Mouse (Mus musculus) intestine, postnatal 0 days (tissue): ENCODE data around the gene Dlk2. TPM values are rescaled to one million over a fixed set of nuclear protein-coding genes. Genes with fewer than 3 reads are reported as not detected.

ENCODE experiments used
- ATAC-seq: fragments of 200-750 bp; cut with Nextera tagmentation; 2 replicates; pipeline ENCODE4 v1.8.0; 2017; ENCODE audit warnings: mild to moderate bottlenecking, moderate TSS enrichment, moderate library complexity
- H3K27ac ChIP-seq: fragments of 300-500 bp; sonication (generic); 2 replicates; pipeline ENCODE4 v1.5.1; 2014; ENCODE audit warnings: mild to moderate bottlenecking, low read depth, low read length, moderate library complexity
- H3K27me3 ChIP-seq: fragments of 300-500 bp; sonication (generic); replicated peaks from 2 replicates; pipeline ENCODE4 v1.6.1; 2014; ENCODE audit warnings: low read length, mixed read lengths; ENCODE audit not compliant: control insufficient read depth, insufficient read depth
- H3K36me3 ChIP-seq: fragments of 300-500 bp; sonication (generic); 2 replicates; pipeline ENCODE4 v1.6.1; 2014; ENCODE audit warnings: mild to moderate bottlenecking, moderate library complexity; ENCODE audit not compliant: control insufficient read depth, insufficient read depth
- H3K4me1 ChIP-seq: fragments of 300-500 bp; sonication (generic); replicated peaks from 2 replicates; pipeline ENCODE4 v1.6.1; 2014; ENCODE audit warnings: antibody characterized with exemption, low read length, mixed read lengths; ENCODE audit not compliant: control insufficient read depth, insufficient read depth
- H3K4me2 ChIP-seq: fragments of 300-500 bp; sonication (generic); replicated peaks from 2 replicates; pipeline ENCODE4 v1.6.1; 2014; ENCODE audit warnings: low read depth, mild to moderate bottlenecking, moderate library complexity
- H3K4me3 ChIP-seq: fragments of 300-500 bp; sonication (generic); 2 replicates; pipeline ENCODE4 v1.5.1; 2014; ENCODE audit warnings: low read depth, low read length
- H3K9ac ChIP-seq: fragments of 300-500 bp; sonication (generic); 2 replicates; pipeline ENCODE4 v1.6.1; 2014; ENCODE audit warnings: mild to moderate bottlenecking, low read depth, low read length
- H3K9me3 ChIP-seq: fragments of 300-500 bp; sonication (generic); 2 replicates; pipeline ENCODE4 v1.6.1; 2016; ENCODE audit warnings: mixed run types; ENCODE audit not compliant: control insufficient read depth
- CTCF ChIP-seq: sonication (generic); IDR thresholded peaks from 2 replicates; pipeline ENCODE4 v1.5.1; 2016; ENCODE audit warnings: low read depth, mild to moderate bottlenecking, control low read depth, antibody characterized with exemption, moderate library complexity
- WGBS: fragments of 180-500 bp; shearing (Covaris S2); extraction: QIAGEN DNeasy Blood & Tissue Kit; methylation state at CpG from one replicate; pipeline ENCODE4 v1.1.7; 2014; 5-methylcytosine and 5-hydroxymethylcytosine counted together
- polyA plus RNA-seq: library from polyadenylated mRNA; unstranded; fragments of >200 nt; fragmentation: Nextera tagmentation; extraction: Ambion mirVana; gene quantifications from 2 replicates; pipeline ENCODE4 v1.2.1, GENCODE M21; 2015

The Dlk2 gene
- polyA plus RNA-seq, 1 experiment from 2014 or later, result 0.42 TPM

GRCm38 (mm10) chr17:46265502-46265901 lies 31.7 kb upstream of the Dlk2 start:
- no peaks in the 10 kb centered on the region for H3K9me3 ChIP-seq
- H3K27ac ChIP-seq, result no peak overlapping the region
- TF ChIP-seq CTCF, result no peak
- 87% methylated on average over 12 of the region's 12 CpGs for WGBS
- no peak overlapping the region for H3K4me3 ChIP-seq
- no peak for ATAC-seq
- H3K36me3 ChIP-seq, result peaks cover 69% of the 10 kb centered on the region
- peaks cover 9% of the 10 kb centered on the region for H3K4me1 ChIP-seq
- no peaks in the 10 kb centered on the region for H3K27me3 ChIP-seq
- no peak overlapping the region for H3K9ac ChIP-seq
- H3K4me2 ChIP-seq, result no peak overlapping the region

GRCm38 (mm10) chr17:46265918-46266618 lies 31.2 kb upstream of the Dlk2 start:
- peak; percentile 93 for TF ChIP-seq CTCF
- 27% methylated on average over 14 of the region's 14 CpGs for WGBS
- no peaks in the 10 kb centered on the region for H3K9me3 ChIP-seq
- H3K27me3 ChIP-seq, result no peaks in the 10 kb centered on the region
- ATAC-seq, result no peak
- H3K27ac ChIP-seq, result peak overlapping the region; percentile 81; the same call in 1 of the 2 replicates
- H3K36me3 ChIP-seq, result peaks cover 68% of the 10 kb centered on the region
- H3K4me3 ChIP-seq, result no peak overlapping the region
- H3K4me1 ChIP-seq, result peaks cover 9% of the 10 kb centered on the region
- no peak overlapping the region for H3K9ac ChIP-seq
- H3K4me2 ChIP-seq, result no peak overlapping the region

GRCm38 (mm10) chr17:46266986-46267385 lies 30.2 kb upstream of the Dlk2 start:
- Histone ChIP-seq H3K4me3 (no peak overlapping the region), H3K9ac (peak overlapping the region; percentile 37; the same call in 1 of the 2 replicates), H3K36me3 (peaks cover 68% of the 10 kb centered on the region), H3K4me1 (peaks cover 9% of the 10 kb centered on the region), H3K27ac (peak overlapping the region; percentile 81), H3K9me3 (no peaks in the 10 kb centered on the region), H3K27me3 (no peaks in the 10 kb centered on the region), H3K4me2 (peak overlapping the region; percentile 60; the same call in 1 of the 2 replicates)
- peak; percentile 17 for ATAC-seq
- TF ChIP-seq CTCF, result no peak
- 45% methylated on average over 6 of the region's 6 CpGs for WGBS

GRCm38 (mm10) chr17:46267511-46267910 lies 29.7 kb upstream of the Dlk2 start:
- 0 out of 2 replicates have a peak, but pooled peaks have one; percentile 8 for ATAC-seq
- Histone ChIP-seq H3K4me3 (no peak overlapping the region), H3K27me3 (no peaks in the 10 kb centered on the region), H3K4me1 (peaks cover 9% of the 10 kb centered on the region), H3K36me3 (peaks cover 62% of the 10 kb centered on the region), H3K27ac (peak overlapping the region; percentile 81), H3K4me2 (peak overlapping the region; percentile 60), H3K9ac (peak overlapping the region; percentile 27; the same call in 1 of the 2 replicates), H3K9me3 (no peaks in the 10 kb centered on the region)
- TF ChIP-seq CTCF, result no peak
- WGBS, result 60% methylated on average over 7 of the region's 7 CpGs

GRCm38 (mm10) chr17:46268026-46268720 lies 29.0 kb upstream of the Dlk2 start:
- Histone ChIP-seq H3K4me3 (no peak overlapping the region), H3K36me3 (peaks cover 56% of the 10 kb centered on the region), H3K27me3 (no peaks in the 10 kb centered on the region), H3K27ac (peak overlapping the region; percentile 81), H3K4me2 (peak overlapping the region; percentile 60), H3K9me3 (no peaks in the 10 kb centered on the region), H3K4me1 (peaks cover 9% of the 10 kb centered on the region), H3K9ac (peak overlapping the region; percentile 27)
- ATAC-seq, result peak; percentile 79
- no peak for TF ChIP-seq CTCF
- 36% methylated on average over 10 of the region's 10 CpGs for WGBS

- H3K27ac ChIP-seq, result peak overlapping the region; percentile 91
- H3K9me3 ChIP-seq, result no peaks in the 10 kb centered on the region
- H3K4me1 ChIP-seq, result peaks cover 9% of the 10 kb centered on the region
- H3K9ac ChIP-seq, result peak overlapping the region; percentile 37
- WGBS, result 43% methylated on average over 19 of the region's 19 CpGs
- no peaks in the 10 kb centered on the region for H3K27me3 ChIP-seq
- peak; percentile 23; the same call in 1 of the 2 replicates for ATAC-seq
- peak overlapping the region; percentile 60 for H3K4me2 ChIP-seq
- H3K4me3 ChIP-seq, result peak overlapping the region; percentile 35
- peaks cover 50% of the 10 kb centered on the region for H3K36me3 ChIP-seq
- no peak for TF ChIP-seq CTCF
Measured at GRCm38 (mm10) chr17:46269771-46270534, 27.3 kb upstream of the Dlk2 start.
